Mouse (Mus musculus): ENCODE data around the gene Ddah1. TPM values are rescaled to one million over a fixed set of nuclear protein-coding genes. Genes with fewer than 3 reads are reported as not detected.

Gene Ddah1
- 45.3 and 53.5 TPM in 2 replicates for polyA plus RNA-seq (2015; fragmentation: Nextera tagmentation; extraction: Ambion mirVana)

DNA sequence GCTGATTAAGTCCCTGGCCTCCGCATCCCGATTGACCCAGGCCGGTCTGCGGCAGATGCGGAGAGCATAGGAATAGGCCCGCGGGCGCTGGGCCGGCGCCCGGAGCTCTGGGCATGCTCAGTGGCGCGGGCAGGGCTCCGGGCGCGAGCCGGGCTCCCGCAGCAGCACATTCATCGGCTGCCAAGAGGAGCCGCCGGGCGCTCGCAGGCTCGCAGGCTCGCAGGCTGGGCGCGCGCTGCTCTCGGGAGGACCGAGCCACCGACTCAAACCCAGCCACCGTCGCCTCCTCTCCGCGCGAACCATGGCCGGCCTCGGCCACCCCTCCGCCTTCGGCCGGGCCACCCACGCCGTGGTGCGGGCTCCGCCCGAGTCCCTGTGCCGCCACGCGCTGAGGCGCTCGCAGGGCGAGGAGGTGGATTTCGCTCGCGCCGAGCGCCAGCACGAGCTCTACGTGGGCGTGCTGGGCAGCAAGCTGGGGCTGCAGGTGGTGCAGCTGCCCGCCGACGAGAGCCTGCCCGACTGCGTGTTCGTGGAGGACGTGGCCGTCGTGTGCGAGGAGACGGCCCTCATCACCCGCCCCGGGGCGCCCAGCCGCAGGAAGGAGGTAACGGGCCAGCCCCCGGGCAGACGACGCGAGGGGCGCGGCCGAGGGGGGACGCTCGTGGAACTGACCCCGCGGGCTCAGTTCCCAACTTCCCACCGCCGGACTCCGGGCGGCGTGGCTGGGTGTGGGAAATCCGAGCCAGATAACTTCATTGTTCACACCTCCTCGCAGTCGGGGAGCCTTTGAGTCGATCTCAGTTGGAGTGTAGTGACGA is at the start of gene Ddah1:
Gene Ddah1 (plus strand): TSS at position 115 of the 818 bp plus-strand sequence.
- Histone ChIP-seq H3K27me3 (replicated peaks) (no peaks in the 10 kb centered on the region), H3K36me3 (no peaks in the 10 kb centered on the region), H3K9me3 (no peaks in the 10 kb centered on the region), H3K4me2 (replicated peaks) (peak within 1 kb of the TSS; percentile 100), H3K9ac (peak within 1 kb of the TSS; percentile 75), H3K4me1 (replicated peaks) (peaks cover 15% of the 10 kb centered on the region; the same call in 1 of the 2 replicates), H3K27ac (peak within 1 kb of the TSS; percentile 72), H3K4me3 (replicated peaks) (peak within 1 kb of the TSS; percentile 69)
- ATAC-seq, result peak; percentile 87
- WGBS, result under 1% methylated on average over 97 of the region's 97 CpGs

DNA sequence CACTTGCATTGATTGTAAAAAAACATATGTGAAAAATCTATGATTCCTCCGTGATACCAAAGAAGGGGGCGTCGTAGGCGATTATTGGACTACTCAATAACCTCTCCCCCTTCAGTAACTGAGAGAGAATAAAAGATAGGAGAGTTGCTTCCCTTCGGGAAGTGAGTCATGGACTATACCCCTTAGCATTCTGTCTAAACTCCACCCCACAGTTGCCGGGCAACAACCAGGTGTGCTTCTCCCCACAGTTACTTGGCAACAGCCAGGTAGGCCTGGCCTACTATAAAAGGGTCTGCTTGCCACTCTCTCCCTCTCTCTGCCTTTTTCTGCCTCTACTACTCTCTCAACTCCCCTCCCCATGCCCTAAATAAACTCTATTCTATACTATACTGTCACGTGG is 42.6 kb upstream of the Ddah1 start:
- H3K4me2 ChIP-seq (replicated peaks), result no peak overlapping the region
- 68% methylated on average over 7 of the region's 7 CpGs for WGBS
- no peaks in the 10 kb centered on the region for H3K36me3 ChIP-seq
- H3K4me1 ChIP-seq (replicated peaks), result no peaks in the 10 kb centered on the region
- no peaks in the 10 kb centered on the region for H3K9me3 ChIP-seq
- peak; percentile 84 for ATAC-seq
- H3K4me3 ChIP-seq (replicated peaks), result no peak overlapping the region
- no peaks in the 10 kb centered on the region for H3K27me3 ChIP-seq (replicated peaks)
- no peak overlapping the region for H3K9ac ChIP-seq
- H3K27ac ChIP-seq, result no peak overlapping the region

DNA sequence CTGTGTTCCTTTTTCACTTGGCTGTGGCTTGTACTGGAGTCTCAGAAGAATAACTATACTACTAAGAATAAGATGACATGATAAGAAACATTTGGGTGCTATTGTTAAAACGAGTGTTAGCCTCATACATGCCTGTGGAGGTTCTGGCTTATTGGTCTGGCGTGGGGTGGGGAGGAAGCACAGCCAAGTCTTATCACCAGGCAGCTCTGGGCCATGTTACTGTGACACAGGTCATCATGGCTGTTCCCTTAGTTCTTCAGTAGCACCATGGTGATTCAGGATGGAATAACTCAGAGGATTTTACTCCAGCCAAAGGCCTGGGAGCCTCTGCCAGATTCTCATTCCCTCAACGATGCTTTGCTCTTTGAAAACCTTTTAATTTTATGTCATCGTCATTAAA is 38.8 kb upstream of the Ddah1 start:
- no peak overlapping the region for H3K4me3 ChIP-seq (replicated peaks)
- 76% methylated on average over 4 of the region's 4 CpGs for WGBS
- H3K9me3 ChIP-seq, result no peaks in the 10 kb centered on the region

DNA sequence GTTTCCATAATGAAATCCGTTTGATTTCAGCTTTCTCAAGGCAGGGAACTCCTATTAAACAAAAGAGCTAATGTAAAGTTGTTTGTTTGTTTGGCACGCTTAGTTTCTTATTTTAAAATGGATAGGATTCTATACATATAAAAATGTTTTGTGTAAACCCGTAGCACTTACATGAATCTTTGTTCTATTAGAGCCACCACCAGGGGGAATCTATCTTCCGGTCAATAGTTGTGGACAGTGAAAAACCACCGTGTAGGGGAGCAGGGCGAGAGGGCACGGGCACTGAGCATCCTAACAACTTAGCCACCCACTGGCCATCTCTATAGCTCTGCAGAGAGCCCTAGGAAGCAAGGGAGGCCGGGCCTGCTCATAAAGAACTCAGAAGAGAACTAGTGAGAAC is 33.4 kb upstream of the Ddah1 start:
- Histone ChIP-seq H3K9ac (no peak overlapping the region), H3K36me3 (no peaks in the 10 kb centered on the region), H3K4me3 (replicated peaks) (no peak overlapping the region), H3K4me1 (replicated peaks) (peaks cover 8% of the 10 kb centered on the region; the same call in 1 of the 2 replicates), H3K9me3 (no peaks in the 10 kb centered on the region), H3K4me2 (replicated peaks) (no peak overlapping the region), H3K27ac (no peak overlapping the region), H3K27me3 (replicated peaks) (no peaks in the 10 kb centered on the region)
- WGBS, result 72% methylated on average over 8 of the region's 8 CpGs
- ATAC-seq, result no peak

More for the DNA sequence above, 38.8 kb upstream of the Ddah1 start:
- Histone ChIP-seq H3K27ac (no peak overlapping the region), H3K36me3 (no peaks in the 10 kb centered on the region), H3K4me1 (replicated peaks) (no peaks in the 10 kb centered on the region), H3K4me2 (replicated peaks) (no peak overlapping the region), H3K27me3 (replicated peaks) (no peaks in the 10 kb centered on the region), H3K9ac (no peak overlapping the region)
- ATAC-seq, result no peak

DNA sequence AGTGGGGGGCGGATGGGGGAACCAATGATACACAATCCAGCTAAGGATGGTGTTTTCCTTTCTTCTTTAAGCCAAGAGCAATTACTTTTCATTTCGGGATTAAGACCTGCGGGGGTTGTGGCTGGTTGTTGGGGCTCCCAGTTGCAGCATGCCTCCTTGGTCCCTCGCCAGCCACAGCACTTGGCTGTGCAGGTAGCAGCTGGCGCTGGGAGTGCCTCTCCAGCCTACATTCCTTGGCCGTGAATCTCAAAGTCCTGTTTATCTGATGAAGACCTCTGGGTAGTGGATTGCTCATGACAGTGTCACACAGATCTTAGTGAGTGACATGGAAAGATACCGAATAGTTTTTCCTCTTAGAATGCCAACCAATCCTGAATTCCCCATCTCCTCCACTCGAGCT is 30.1 kb upstream of the Ddah1 start:
- ATAC-seq, result no peak
- WGBS, result 57% methylated on average over 8 of the region's 8 CpGs
- H3K9me3 ChIP-seq, result no peaks in the 10 kb centered on the region
- H3K9ac ChIP-seq, result no peak overlapping the region
- H3K27me3 ChIP-seq (replicated peaks), result no peaks in the 10 kb centered on the region
- H3K4me2 ChIP-seq (replicated peaks), result no peak overlapping the region
- H3K4me3 ChIP-seq (replicated peaks), result no peak overlapping the region
- H3K27ac ChIP-seq, result no peak overlapping the region
- peaks cover 12% of the 10 kb centered on the region; the same call in 1 of the 2 replicates for H3K4me1 ChIP-seq (replicated peaks)
- H3K36me3 ChIP-seq, result no peaks in the 10 kb centered on the region

DNA sequence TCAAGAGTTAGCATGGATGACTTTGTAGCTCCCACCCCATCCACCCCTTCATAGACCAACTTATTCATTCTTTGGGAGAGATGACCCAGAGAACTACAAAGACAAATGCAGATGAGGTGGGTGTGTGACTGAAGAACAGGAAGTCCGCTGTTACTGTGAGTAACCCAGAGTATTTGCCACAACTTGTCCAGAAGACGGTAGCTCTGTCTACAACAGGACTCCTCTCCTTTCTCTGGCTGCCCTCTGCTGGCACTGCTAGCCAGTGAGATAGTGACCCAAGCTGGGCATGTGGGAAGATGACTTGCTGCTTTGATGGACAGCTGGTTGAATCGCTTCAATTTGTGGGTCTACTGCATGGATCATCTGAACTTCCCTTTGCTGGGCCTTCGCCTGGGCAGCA is 28.9 kb upstream of the Ddah1 start:
- 66% methylated on average over 4 of the region's 4 CpGs for WGBS
- no peaks in the 10 kb centered on the region for H3K36me3 ChIP-seq
- H3K27me3 ChIP-seq (replicated peaks), result no peaks in the 10 kb centered on the region
- no peak overlapping the region for H3K9ac ChIP-seq
- no peak for ATAC-seq
- H3K4me2 ChIP-seq (replicated peaks), result no peak overlapping the region
- no peaks in the 10 kb centered on the region for H3K9me3 ChIP-seq
- peaks cover 12% of the 10 kb centered on the region; the same call in 1 of the 2 replicates for H3K4me1 ChIP-seq (replicated peaks)
- no peak overlapping the region for H3K27ac ChIP-seq
- H3K4me3 ChIP-seq (replicated peaks), result no peak overlapping the region

DNA sequence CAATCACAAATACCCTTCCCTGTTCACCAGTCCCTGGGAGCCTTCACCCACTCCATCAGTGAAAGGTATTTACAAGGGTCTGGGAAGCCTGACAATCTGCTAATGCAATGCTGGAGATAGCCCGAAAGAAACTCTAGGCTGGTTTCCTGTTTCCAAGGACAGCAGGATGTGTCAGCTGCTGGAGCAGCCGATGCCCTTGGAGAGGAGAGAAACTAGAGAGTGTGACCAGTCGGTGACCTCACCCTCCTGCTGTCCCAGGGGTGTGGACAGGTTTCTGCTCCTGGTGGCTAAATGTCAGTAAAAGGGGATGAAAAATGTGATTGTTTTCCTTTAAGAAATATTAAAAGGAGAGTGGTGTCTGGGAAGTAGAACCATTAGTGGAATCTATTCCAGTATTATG is 28.4 kb upstream of the Ddah1 start:
- no peaks in the 10 kb centered on the region for H3K36me3 ChIP-seq
- no peak overlapping the region for H3K27ac ChIP-seq
- peaks cover 12% of the 10 kb centered on the region; the same call in 1 of the 2 replicates for H3K4me1 ChIP-seq (replicated peaks)
- H3K9me3 ChIP-seq, result no peaks in the 10 kb centered on the region
- H3K9ac ChIP-seq, result no peak overlapping the region
- H3K4me2 ChIP-seq (replicated peaks), result no peak overlapping the region
- no peak overlapping the region for H3K4me3 ChIP-seq (replicated peaks)
- WGBS, result 18% methylated on average over 3 of the region's 3 CpGs
- H3K27me3 ChIP-seq (replicated peaks), result no peaks in the 10 kb centered on the region
- 0 out of 2 replicates have a peak, but pooled peaks have one; percentile 34 for ATAC-seq

DNA sequence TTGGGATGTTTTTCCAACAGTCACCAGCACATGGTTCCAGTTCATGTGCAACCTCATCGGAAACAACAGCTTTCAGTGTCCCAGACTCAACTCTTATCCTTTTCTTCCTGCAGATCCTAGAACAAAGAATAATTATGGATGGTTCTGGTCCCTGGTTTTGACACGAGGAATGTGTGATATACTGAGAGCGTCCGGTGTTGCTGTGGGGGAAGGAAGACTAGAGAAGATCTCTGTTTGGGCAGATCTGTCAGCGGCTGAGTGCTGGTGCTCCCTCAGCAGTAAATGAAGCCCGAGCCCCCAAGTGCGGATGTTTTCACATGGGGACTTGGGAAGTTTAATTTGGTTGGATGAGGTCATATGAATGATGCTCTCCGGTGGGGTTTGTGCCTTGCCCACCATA is 23.6 kb upstream of the Ddah1 start:
- H3K4me2 ChIP-seq (replicated peaks), result no peak overlapping the region
- H3K9ac ChIP-seq, result no peak overlapping the region
- 64% methylated on average over 8 of the region's 8 CpGs for WGBS
- H3K4me3 ChIP-seq (replicated peaks), result no peak overlapping the region
- no peak for ATAC-seq
- H3K27ac ChIP-seq, result no peak overlapping the region
- no peaks in the 10 kb centered on the region for H3K36me3 ChIP-seq
- no peaks in the 10 kb centered on the region for H3K9me3 ChIP-seq
- H3K4me1 ChIP-seq (replicated peaks), result peaks cover 6% of the 10 kb centered on the region; the same call in 1 of the 2 replicates
- H3K27me3 ChIP-seq (replicated peaks), result no peaks in the 10 kb centered on the region

DNA sequence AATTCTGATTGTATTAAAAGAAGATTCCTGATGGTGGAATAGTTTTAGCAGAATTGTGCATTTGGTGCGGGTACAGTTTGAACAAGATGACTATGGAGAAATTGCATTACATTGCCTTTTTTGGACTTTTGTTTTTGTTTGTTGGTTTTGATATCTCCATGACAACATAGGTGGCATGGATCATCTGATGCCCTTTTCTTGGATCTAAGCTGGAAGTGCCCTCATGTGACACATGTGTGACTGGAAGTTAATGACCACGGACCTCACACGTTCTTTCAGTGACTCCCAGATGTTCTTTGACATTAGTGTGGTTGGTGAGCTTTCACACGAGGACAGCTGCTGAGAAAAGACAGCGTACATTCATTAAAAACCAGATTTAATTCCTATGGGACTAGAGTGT is 21.9 kb upstream of the Ddah1 start:
- H3K9ac ChIP-seq, result no peak overlapping the region
- ATAC-seq, result no peak
- H3K27ac ChIP-seq, result no peak overlapping the region

DNA sequence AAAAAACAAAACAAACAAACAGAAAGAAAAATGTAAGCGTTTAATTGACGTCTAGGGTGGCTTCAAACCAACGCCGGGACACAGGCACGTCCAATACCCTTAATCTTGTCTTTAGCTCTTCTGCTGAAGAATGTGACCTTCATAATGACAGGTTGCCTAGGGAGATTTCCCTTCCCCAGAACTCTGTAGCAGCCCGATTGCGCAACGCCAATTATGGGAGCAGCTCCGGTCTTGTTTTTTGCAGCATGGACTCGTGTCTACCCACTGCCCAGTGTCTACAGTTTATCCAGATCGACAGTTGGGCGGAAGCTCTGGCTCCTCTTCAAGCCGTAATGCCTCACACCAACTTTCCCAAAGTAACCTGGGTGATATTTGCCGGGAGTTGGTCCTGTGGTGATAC is 19.8 kb upstream of the Ddah1 start:
- no peak for ATAC-seq
- Histone ChIP-seq H3K9me3 (no peaks in the 10 kb centered on the region), H3K36me3 (no peaks in the 10 kb centered on the region), H3K9ac (no peak overlapping the region), H3K4me1 (replicated peaks) (0 out of 2 replicates have a peak, but pooled peaks cover 4% of the 10 kb centered on the region), H3K27me3 (replicated peaks) (no peaks in the 10 kb centered on the region), H3K4me3 (replicated peaks) (no peak overlapping the region), H3K27ac (no peak overlapping the region), H3K4me2 (replicated peaks) (no peak overlapping the region)
- WGBS, result 78% methylated on average over 14 of the region's 14 CpGs

More for the DNA sequence above, 21.9 kb upstream of the Ddah1 start:
- no peak overlapping the region for H3K4me3 ChIP-seq (replicated peaks)
- H3K27me3 ChIP-seq (replicated peaks), result no peaks in the 10 kb centered on the region
- no peaks in the 10 kb centered on the region for H3K9me3 ChIP-seq
- H3K36me3 ChIP-seq, result no peaks in the 10 kb centered on the region
- no peak overlapping the region for H3K4me2 ChIP-seq (replicated peaks)
- H3K4me1 ChIP-seq (replicated peaks), result 0 out of 2 replicates have a peak, but pooled peaks cover 6% of the 10 kb centered on the region
- 82% methylated on average over 5 of the region's 5 CpGs for WGBS

DNA sequence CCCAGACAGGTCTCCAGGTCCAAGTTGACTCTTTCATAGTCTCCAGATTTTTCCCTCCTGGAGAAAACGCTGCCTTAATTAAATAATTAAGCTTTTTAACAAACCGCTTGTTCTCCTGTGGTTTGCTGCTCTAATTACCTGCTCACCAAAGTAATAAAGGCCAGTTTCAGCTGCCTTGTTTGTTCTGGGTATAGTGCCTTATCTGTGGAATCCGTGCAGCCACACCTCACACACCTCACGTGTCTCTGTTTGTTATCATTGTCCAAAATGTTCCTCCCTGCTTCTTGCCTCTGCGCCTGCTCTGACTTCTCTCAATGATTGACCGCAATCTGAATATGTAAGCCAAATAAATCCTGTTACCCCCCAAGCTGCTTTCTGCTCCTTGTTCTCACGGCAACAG is 18.6 kb upstream of the Ddah1 start:
- Histone ChIP-seq H3K9ac (no peak overlapping the region), H3K27ac (no peak overlapping the region), H3K27me3 (replicated peaks) (no peaks in the 10 kb centered on the region), H3K4me3 (replicated peaks) (no peak overlapping the region), H3K4me2 (replicated peaks) (peak overlapping the region; percentile 18; the same call in 1 of the 2 replicates), H3K4me1 (replicated peaks) (0 out of 2 replicates have a peak, but pooled peaks cover 4% of the 10 kb centered on the region), H3K36me3 (no peaks in the 10 kb centered on the region), H3K9me3 (no peaks in the 10 kb centered on the region)
- peak; percentile 72 for ATAC-seq
- WGBS, result 37% methylated on average over 7 of the region's 7 CpGs

DNA sequence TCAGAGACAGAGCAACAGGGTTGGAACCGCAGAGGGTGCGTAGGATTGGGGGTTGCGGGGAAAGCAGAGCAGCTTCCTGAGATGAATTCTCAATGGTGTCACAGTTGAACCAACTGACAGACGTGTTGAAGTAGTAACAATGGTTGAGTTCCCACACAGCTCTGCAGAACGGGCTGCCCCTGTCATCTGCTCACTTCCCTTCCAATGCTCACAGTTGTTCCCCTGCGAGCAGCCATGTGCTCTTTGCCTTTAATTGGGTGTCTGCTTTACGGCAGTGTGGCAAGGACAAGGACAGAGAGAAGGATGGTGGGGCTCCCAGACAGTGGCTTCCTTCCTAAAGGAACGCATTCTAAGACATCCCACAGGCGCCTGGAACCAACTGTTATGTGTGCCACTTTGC is 15.4 kb upstream of the Ddah1 start:
- no peak overlapping the region for H3K9ac ChIP-seq
- 58% methylated on average over 9 of the region's 9 CpGs for WGBS
- H3K4me2 ChIP-seq (replicated peaks), result no peak overlapping the region
- H3K36me3 ChIP-seq, result no peaks in the 10 kb centered on the region
- no peak for ATAC-seq
- H3K9me3 ChIP-seq, result no peaks in the 10 kb centered on the region
- H3K4me1 ChIP-seq (replicated peaks), result 0 out of 2 replicates have a peak, but pooled peaks cover 4% of the 10 kb centered on the region
- H3K27me3 ChIP-seq (replicated peaks), result no peaks in the 10 kb centered on the region
- no peak overlapping the region for H3K4me3 ChIP-seq (replicated peaks)
- no peak overlapping the region for H3K27ac ChIP-seq

All from intestine, embryonic 15.5 days (tissue).